Mouse (Mus musculus): ENCODE data around the gene Slc26a6. TPM values are rescaled to one million over a fixed set of nuclear protein-coding genes. Genes with fewer than 3 reads are reported as not detected.

Gene Slc26a6
- total RNA-seq (2022) = 10 to 100 TPM; 10.9 to 21.0 (median 16.6) TPM

GRCm38 (mm10) chr9:108852976-108853375 lies at the start of gene Slc26a6:
Gene Slc26a6, plus strand, starts transcription at chr9:108853283.
- DNase-seq (ENCODE audit: low spot score in 2 of 2) = no peak

DNA sequence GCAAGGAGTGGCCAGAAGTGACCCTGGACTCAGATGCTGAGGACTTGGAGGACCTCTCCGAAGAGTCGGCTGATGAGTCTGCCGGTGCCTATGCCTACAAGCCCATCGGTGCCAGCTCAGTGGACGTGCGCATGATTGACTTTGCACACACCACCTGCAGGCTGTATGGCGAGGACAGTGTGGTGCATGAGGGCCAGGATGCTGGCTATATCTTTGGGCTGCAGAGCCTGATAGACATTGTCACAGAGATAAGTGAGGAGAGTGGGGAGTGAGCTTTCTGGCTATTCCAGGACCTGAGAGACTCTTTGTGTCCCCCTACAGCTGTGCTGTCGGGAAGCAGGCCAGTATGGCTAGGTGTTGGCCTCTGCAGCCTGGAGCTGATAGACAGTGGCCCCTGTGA lies 47.3 kb upstream of the Slc26a6 start:
- no peak for DNase-seq (ENCODE audit: low spot score in 2 of 2)

DNA sequence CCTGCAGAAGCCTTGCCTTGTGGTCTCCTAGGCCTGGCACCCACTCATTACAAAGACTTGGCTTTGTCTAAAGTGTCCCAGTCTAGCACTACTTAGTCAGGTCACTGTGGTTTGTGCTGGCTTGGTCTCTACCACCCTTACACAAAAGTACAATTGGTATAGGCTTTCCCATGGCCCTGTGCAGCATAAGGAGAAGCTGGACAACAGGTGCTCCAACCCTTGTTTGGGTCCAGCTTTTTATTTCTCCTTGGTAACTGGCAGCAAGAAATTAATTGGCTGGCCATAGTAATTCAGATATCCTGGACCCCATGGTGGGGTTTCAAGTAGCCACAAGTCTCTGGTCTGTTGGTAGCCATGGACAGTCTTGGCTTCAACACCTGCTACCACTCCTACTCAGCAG lies 46.7 kb upstream of the Slc26a6 start:
- no peak for DNase-seq (ENCODE audit: low spot score in 2 of 2)

DNA sequence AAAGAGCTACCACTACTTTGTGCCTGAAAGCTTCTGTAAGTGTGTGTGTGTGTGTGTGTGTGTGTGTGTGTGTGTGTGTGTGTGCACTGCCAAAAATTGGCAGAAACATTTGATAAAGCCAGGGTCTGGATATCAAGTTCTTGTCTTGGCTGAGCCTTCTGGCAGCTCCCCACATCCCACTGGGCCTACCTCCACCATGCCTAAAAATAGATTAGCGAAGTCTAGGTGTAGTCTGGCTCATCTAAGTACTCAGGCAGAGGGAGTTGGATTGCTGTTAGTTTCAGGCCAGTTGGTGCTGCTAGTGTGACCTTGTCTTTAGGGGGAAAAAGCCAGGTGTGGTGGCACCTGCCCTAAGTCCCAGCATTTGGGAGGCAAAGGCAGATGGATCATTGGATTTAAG lies 46.3 kb upstream of the Slc26a6 start:
- DNase-seq (ENCODE audit: low spot score in 2 of 2) = no peak

DNA sequence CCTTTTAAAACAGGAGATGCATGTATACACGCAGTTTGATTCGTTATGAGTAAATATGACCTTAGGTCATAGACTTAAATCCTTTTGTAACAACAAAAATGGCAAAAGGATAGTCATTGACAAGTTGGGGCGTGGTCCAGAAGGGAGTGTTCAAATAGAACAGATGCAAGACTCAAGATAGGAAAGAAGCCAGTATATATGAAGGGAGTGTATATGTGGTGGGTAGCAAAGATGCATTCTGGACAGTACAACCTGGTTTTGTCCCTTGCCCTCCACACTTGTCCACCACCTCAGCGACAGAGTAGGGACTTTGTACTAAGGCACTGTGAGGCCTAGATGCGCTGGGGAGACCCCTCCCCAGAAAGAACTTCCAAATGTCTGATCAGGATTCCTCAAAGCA lies 45.4 kb upstream of the Slc26a6 start:
- no peak for DNase-seq (ENCODE audit: low spot score in 2 of 2)

GRCm38 (mm10) chr9:108808163-108808665 lies 44.9 kb upstream of the Slc26a6 start, which contains the start of gene Nckipsd:
Gene Nckipsd, plus strand, starts transcription at chr9:108808368.
- peak; percentile 85 to 92 for DNase-seq (ENCODE audit: low spot score in 2 of 2)

DNA sequence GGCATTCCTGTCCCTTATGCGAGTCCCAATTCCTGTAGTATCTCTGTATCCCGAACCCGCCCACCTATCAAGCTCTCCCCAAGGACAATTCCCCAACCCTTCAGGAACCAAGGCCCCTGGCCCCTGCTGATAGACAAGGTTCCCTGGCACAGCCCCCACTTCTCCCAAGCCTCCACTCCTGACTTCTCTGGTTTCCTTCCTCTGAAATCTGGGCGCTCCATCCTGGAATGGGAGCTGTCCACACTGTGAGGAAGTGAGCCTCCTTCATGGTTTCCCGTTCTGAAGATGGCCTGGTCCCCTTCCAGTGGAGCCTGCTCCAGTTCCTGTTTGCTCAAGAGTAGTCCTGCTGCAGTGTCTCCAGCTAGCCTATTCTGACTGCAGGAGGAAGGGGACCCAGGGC lies 43.9 kb upstream of the Slc26a6 start:
- DNase-seq (ENCODE audit: low spot score in 2 of 2) = no peak

DNA sequence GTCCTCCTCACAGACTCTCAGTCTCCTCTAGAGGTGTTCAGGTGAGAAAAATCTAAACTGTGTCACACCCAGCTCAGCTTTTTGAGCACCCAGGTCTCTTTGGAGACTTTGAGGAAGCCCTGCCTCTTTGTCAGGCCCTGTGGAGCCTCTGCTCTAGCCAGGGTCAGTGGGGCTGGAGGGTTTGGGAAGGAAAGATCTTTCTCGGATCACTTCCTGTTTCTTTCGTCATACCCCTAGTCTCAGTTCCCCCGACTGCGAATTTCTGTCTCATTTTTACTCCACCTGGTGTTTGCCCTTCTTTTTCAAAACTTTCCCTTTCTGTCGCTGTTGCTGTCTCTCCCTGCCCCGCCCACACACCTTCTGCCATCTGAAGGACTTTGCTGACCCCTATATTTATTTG lies 43.4 kb upstream of the Slc26a6 start:
- no peak for DNase-seq (ENCODE audit: low spot score in 2 of 2)

DNA sequence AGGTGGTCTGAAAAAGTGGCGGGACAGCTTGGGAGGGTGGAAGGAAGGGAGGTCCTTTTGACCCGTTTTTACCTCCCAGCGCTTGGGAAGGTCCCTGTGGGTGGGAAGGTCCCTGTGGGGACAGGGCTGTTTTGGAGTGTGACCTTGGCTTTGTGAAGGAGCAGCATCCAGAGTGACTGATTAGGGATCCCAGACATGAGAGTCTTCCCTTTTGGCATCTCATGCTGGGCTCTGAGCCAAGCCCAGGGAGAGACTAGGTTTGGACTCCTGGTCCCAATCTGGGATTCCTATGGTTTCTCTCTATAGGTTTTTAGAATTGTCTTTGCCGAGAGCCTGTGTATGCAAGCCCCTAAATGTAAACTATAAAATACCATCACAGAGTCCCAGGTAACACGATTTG lies 42.6 kb upstream of the Slc26a6 start:
- DNase-seq (ENCODE audit: low spot score in 2 of 2) = no peak

GRCm38 (mm10) chr9:108815557-108815956 lies 37.5 kb upstream of the Slc26a6 start:
- no peak for DNase-seq (ENCODE audit: low spot score in 2 of 2)

- no peak for DNase-seq (ENCODE audit: low spot score in 2 of 2)
Observed at GRCm38 (mm10) chr9:108819495-108819894, 33.6 kb upstream of the Slc26a6 start.

DNA sequence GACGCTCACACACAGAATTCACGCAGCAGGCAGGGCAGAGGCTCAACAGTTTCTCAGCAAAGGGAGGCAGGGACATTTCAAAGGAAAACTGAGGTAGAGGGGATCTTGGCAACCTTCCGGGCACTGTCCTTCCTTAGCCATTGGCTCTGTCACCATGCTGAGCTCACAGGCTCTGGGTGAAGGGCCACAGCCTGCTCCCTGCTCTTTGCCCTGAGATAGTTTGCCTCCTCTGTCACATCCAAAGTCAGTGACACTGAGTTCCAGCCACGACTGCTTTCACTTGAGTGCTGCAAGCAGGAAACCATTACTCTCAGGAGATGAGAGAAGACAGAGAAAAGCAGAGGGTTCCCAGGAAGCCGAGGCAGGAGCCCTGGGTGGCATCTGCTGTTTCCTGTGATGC lies 33.0 kb upstream of the Slc26a6 start:
- DNase-seq (ENCODE audit: low spot score in 2 of 2) = no peak

GRCm38 (mm10) chr9:108824144-108824685 lies 28.9 kb upstream of the Slc26a6 start:
- no peak for DNase-seq (ENCODE audit: low spot score in 2 of 2)

DNA sequence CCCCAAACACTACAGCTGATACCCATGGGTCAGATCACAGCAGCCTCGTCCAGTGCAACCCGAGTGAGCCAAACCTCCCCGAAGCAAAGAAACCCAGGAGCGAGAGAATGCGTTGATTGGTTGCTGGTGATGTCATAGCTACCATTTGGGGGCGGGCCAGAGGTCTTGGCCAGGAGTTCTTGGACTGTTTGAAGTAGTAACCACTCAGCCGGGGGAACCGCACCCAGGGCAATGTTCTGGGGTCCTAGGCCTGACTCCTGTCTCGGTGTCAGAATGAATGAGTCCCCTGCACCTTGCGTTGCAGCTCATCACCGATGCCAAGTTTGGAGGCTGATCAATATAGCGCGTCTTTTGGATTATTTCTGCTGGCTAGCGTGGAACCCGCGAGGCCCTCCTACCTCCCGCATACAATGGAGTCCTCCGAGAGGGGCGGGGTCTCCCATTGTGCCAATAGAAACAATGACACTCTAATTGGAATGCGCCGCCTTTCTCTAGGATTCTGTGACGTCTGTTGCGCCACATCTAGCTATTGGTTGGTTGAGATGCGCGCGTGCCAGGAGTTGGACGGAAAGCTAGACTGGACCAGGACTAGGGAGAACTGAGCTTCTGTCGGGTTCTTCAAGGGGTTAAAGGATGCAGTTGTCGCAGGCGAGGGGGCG lies 28.2 kb upstream of the Slc26a6 start:
- peak in 1 of 2 experiments; percentile 94 for DNase-seq (ENCODE audit: low spot score in 2 of 2)

DNA sequence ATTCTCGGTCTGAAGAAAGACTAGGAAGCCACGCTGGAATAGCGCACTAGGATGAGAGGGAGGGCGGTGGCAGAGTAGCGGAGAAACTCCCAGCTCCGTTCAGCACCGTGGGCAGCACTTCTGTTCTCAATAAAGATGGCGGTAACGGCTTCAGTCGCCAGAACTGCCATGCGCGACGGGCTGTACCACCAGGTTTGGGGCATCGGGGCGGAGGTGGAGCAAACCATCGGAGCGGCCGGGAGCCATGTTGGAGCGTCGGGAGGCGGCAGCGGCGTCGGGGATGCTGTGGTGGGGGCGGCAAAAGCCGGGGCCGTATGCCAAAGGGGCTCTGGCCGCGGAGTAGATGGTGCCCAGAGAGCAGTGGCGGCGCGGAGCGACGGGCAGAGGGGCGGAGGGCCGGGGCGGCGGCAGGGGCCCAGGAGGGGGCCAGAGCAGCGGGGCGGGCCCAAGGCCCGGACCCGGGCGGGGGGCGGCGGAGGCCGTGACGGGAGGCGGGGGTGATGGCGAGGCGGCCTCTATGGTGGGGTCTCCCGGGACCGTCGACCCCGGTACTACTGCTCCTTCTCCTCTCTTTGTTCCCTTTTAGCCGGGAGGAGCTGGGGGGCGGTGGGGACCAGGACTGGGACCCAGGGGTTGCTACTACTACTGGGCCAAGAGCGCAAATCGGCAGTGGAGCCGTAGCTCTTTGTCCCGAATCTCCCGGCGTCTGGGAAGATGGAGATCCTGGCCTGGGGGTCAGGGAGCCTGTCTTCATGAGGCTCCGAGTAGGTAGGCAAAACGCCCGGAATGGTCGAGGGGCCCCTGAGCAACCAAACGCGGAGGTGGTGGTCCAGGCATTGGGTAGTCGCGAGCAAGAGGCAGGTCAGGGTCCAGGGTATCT lies 27.0 kb upstream of the Slc26a6 start, which contains the start of gene Celsr3:
Gene Celsr3 (plus strand): TSS at position 501 of the 880 bp plus-strand sequence.
- DNase-seq (ENCODE audit: low spot score in 2 of 2) = peak; percentile 79 to 87

- peak in 1 of 2 experiments; percentile 67 for DNase-seq (ENCODE audit: low spot score in 2 of 2)
Observed at GRCm38 (mm10) chr9:108826700-108827340, 26.3 kb upstream of the Slc26a6 start.

DNA sequence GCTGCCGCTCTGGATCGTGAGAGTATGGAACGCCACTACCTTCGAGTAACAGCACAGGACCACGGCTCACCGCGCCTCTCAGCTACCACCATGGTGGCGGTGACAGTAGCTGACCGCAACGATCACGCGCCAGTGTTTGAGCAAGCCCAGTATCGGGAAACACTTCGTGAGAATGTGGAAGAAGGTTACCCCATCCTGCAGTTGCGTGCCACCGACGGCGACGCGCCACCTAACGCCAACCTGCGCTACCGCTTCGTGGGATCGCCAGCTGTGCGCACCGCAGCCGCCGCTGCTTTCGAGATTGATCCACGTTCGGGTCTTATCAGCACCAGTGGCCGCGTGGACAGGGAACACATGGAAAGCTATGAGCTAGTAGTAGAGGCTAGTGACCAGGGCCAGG lies 25.6 kb upstream of the Slc26a6 start:
- DNase-seq (ENCODE audit: low spot score in 2 of 2) = no peak

- no peak for DNase-seq (ENCODE audit: low spot score in 2 of 2)
Observed at GRCm38 (mm10) chr9:108827906-108828305, 25.2 kb upstream of the Slc26a6 start.

- no peak for DNase-seq (ENCODE audit: low spot score in 2 of 2)
Observed at GRCm38 (mm10) chr9:108831637-108832036, 21.4 kb upstream of the Slc26a6 start.

GRCm38 (mm10) chr9:108832390-108833108 lies 20.5 kb upstream of the Slc26a6 start:
- peak in 1 of 2 experiments; percentile 84 for DNase-seq (ENCODE audit: low spot score in 2 of 2)

- peak in 1 of 2 experiments; percentile 56 for DNase-seq (ENCODE audit: low spot score in 2 of 2)
Observed at GRCm38 (mm10) chr9:108842989-108843388, 10.1 kb upstream of the Slc26a6 start.

Data from left cerebral cortex, adult 8-10 months (tissue).